Mouse (Mus musculus): ENCODE measurements at regions not wholly inside any gene's neighbourhood (a gene's known extent, or its start where the extent isn't known, plus 50 kb on each side); places are given as distances from the start of the nearest gene placed in this dataset.
"Not testable (repeated sequence)": the region's sequence is repeated elsewhere in the genome, so short reads cannot be mapped to it uniquely, and the experiment has no call there.

GRCm38 (mm10) chr3:21678265-21678664 is 398.2 kb upstream of the Tbl1xr1 start:
- no peak for DNase-seq (ENCODE audit: low read depth, low spot score)
- Histone ChIP-seq H3K27ac (ENCODE audit: insufficient read depth, low read depth, low read length, poor library complexity, severe bottlenecking) (no peak overlapping the region), H3K9me3 (ENCODE audit: control insufficient read depth, insufficient read depth, low read depth, low read length) (0 out of 2 replicates have a peak, but pooled peaks cover 3% of the 10 kb centered on the region), H3K9ac (ENCODE audit: insufficient read depth, low read depth, low read length, poor library complexity, severe bottlenecking) (no peak overlapping the region), H3K4me1 (ENCODE audit: control insufficient read depth in 2 of 2, insufficient read depth in 2 of 2, low read length in 2 of 2, poor library complexity in 1 of 2) (no peaks in the 10 kb centered on the region), H3K4me3 (ENCODE audit: insufficient read depth in 1 of 2, low read depth in 1 of 2, low read length in 2 of 2, poor library complexity in 1 of 2, severe bottlenecking in 1 of 2) (no peak overlapping the region), H3K36me3 (ENCODE audit: control insufficient read depth, insufficient read depth, low read length, poor library complexity, severe bottlenecking) (no peaks in the 10 kb centered on the region)
- in situ Hi-C loops (cut with MboI; ENCODE audit: low sequenced_read_pairs in 2 of 2, unreplicated experiment in 2 of 2), result no loop called here
- TF ChIP-seq ZNF384 (IDR thresholded peaks at IDR 0.05; ENCODE audit: low read depth, low read length), result no peak
- no peak for TF ChIP-seq CHD2 (IDR thresholded peaks at IDR 0.05; ENCODE audit: low read depth, low read length)
- TF ChIP-seq ZC3H11A (IDR thresholded peaks at IDR 0.05; ENCODE audit: borderline replicate concordance, low read depth, low read length), result no peak
- no peak for TF ChIP-seq MAFK (IDR thresholded peaks at IDR 0.05; ENCODE audit: insufficient read depth, low read depth, low read length)

- Histone ChIP-seq H3K4me1 (ENCODE audit: control insufficient read depth in 2 of 2, insufficient read depth in 2 of 2, low read length in 2 of 2, poor library complexity in 1 of 2) (no peaks in the 10 kb centered on the region), H3K9ac (ENCODE audit: insufficient read depth, low read depth, low read length, poor library complexity, severe bottlenecking) (no peak overlapping the region), H3K9me3 (ENCODE audit: control insufficient read depth, insufficient read depth, low read depth, low read length) (0 out of 2 replicates have a peak, but pooled peaks cover 3% of the 10 kb centered on the region), H3K4me3 (ENCODE audit: insufficient read depth in 1 of 2, low read depth in 1 of 2, low read length in 2 of 2, poor library complexity in 1 of 2, severe bottlenecking in 1 of 2) (no peak overlapping the region), H3K27ac (ENCODE audit: insufficient read depth, low read depth, low read length, poor library complexity, severe bottlenecking) (no peak overlapping the region), H3K36me3 (ENCODE audit: control insufficient read depth, insufficient read depth, low read length, poor library complexity, severe bottlenecking) (no peaks in the 10 kb centered on the region)
- no peak for TF ChIP-seq CHD2 (IDR thresholded peaks at IDR 0.05; ENCODE audit: low read depth, low read length)
- no peak for TF ChIP-seq HCFC1 (IDR thresholded peaks at IDR 0.05; ENCODE audit: borderline replicate concordance, insufficient read depth, low read length)
- no peak for TF ChIP-seq ZNF384 (IDR thresholded peaks at IDR 0.05; ENCODE audit: low read depth, low read length)
- no peak for TF ChIP-seq MAFK (IDR thresholded peaks at IDR 0.05; ENCODE audit: insufficient read depth, low read depth, low read length)
- no peak for TF ChIP-seq ZC3H11A (IDR thresholded peaks at IDR 0.05; ENCODE audit: borderline replicate concordance, low read depth, low read length)
- in situ Hi-C loops (cut with MboI; ENCODE audit: low sequenced_read_pairs in 2 of 2, unreplicated experiment in 2 of 2), result no loop called here
- DNase-seq (ENCODE audit: low read depth, low spot score), result no peak
Observed at GRCm38 (mm10) chr3:21678734-21679133, 397.7 kb upstream of the Tbl1xr1 start.

- H3K9me3 ChIP-seq (ENCODE audit: control insufficient read depth, insufficient read depth, low read depth, low read length); H3K27ac ChIP-seq (ENCODE audit: insufficient read depth, low read depth, low read length, poor library complexity, severe bottlenecking); DNase-seq (ENCODE audit: low read depth, low spot score); H3K9ac ChIP-seq (ENCODE audit: insufficient read depth, low read depth, low read length, poor library complexity, severe bottlenecking); H3K36me3 ChIP-seq (ENCODE audit: control insufficient read depth, insufficient read depth, low read length, poor library complexity, severe bottlenecking); H3K4me1 ChIP-seq (ENCODE audit: control insufficient read depth in 2 of 2, insufficient read depth in 2 of 2, low read length in 2 of 2, poor library complexity in 1 of 2); H3K4me3 ChIP-seq (ENCODE audit: insufficient read depth in 1 of 2, low read depth in 1 of 2, low read length in 2 of 2, poor library complexity in 1 of 2, severe bottlenecking in 1 of 2); in situ Hi-C loops (cut with MboI; ENCODE audit: low sequenced_read_pairs in 2 of 2, unreplicated experiment in 2 of 2): not testable (repeated sequence)
Observed at GRCm38 (mm10) chr3:21697980-21698672, 378.3 kb upstream of the Tbl1xr1 start.

- Histone ChIP-seq H3K4me1 (ENCODE audit: control insufficient read depth in 2 of 2, insufficient read depth in 2 of 2, low read length in 2 of 2, poor library complexity in 1 of 2) (no peaks in the 10 kb centered on the region), H3K4me3 (ENCODE audit: insufficient read depth in 1 of 2, low read depth in 1 of 2, low read length in 2 of 2, poor library complexity in 1 of 2, severe bottlenecking in 1 of 2) (no peak overlapping the region), H3K9ac (ENCODE audit: insufficient read depth, low read depth, low read length, poor library complexity, severe bottlenecking) (no peak overlapping the region), H3K9me3 (ENCODE audit: control insufficient read depth, insufficient read depth, low read depth, low read length) (no peaks in the 10 kb centered on the region), H3K36me3 (ENCODE audit: control insufficient read depth, insufficient read depth, low read length, poor library complexity, severe bottlenecking) (no peaks in the 10 kb centered on the region), H3K27ac (ENCODE audit: insufficient read depth, low read depth, low read length, poor library complexity, severe bottlenecking) (no peak overlapping the region)
- TF ChIP-seq HCFC1 (IDR thresholded peaks at IDR 0.05; ENCODE audit: borderline replicate concordance, insufficient read depth, low read length) (no peak), ZNF384 (IDR thresholded peaks at IDR 0.05; ENCODE audit: low read depth, low read length) (no peak), ZC3H11A (IDR thresholded peaks at IDR 0.05; ENCODE audit: borderline replicate concordance, low read depth, low read length) (no peak), CHD2 (IDR thresholded peaks at IDR 0.05; ENCODE audit: low read depth, low read length) (no peak), MAFK (IDR thresholded peaks at IDR 0.05; ENCODE audit: insufficient read depth, low read depth, low read length) (no peak)
- in situ Hi-C loops (cut with MboI; ENCODE audit: low sequenced_read_pairs in 2 of 2, unreplicated experiment in 2 of 2), result no loop called here
- DNase-seq (ENCODE audit: low read depth, low spot score), result no peak
Observed at GRCm38 (mm10) chr3:21699526-21699925, 376.9 kb upstream of the Tbl1xr1 start.

- TF ChIP-seq ZC3H11A (IDR thresholded peaks at IDR 0.05; ENCODE audit: borderline replicate concordance, low read depth, low read length) (no peak), MAFK (IDR thresholded peaks at IDR 0.05; ENCODE audit: insufficient read depth, low read depth, low read length) (no peak), HCFC1 (IDR thresholded peaks at IDR 0.05; ENCODE audit: borderline replicate concordance, insufficient read depth, low read length) (no peak), ZNF384 (IDR thresholded peaks at IDR 0.05; ENCODE audit: low read depth, low read length) (no peak), CHD2 (IDR thresholded peaks at IDR 0.05; ENCODE audit: low read depth, low read length) (no peak)
- Histone ChIP-seq H3K9me3 (ENCODE audit: control insufficient read depth, insufficient read depth, low read depth, low read length) (no peaks in the 10 kb centered on the region), H3K9ac (ENCODE audit: insufficient read depth, low read depth, low read length, poor library complexity, severe bottlenecking) (no peak overlapping the region), H3K4me3 (ENCODE audit: insufficient read depth in 1 of 2, low read depth in 1 of 2, low read length in 2 of 2, poor library complexity in 1 of 2, severe bottlenecking in 1 of 2) (no peak overlapping the region), H3K36me3 (ENCODE audit: control insufficient read depth, insufficient read depth, low read length, poor library complexity, severe bottlenecking) (no peaks in the 10 kb centered on the region), H3K4me1 (ENCODE audit: control insufficient read depth in 2 of 2, insufficient read depth in 2 of 2, low read length in 2 of 2, poor library complexity in 1 of 2) (no peaks in the 10 kb centered on the region), H3K27ac (ENCODE audit: insufficient read depth, low read depth, low read length, poor library complexity, severe bottlenecking) (no peak overlapping the region)
- in situ Hi-C loops (cut with MboI; ENCODE audit: low sequenced_read_pairs in 2 of 2, unreplicated experiment in 2 of 2), result no loop called here
- DNase-seq (ENCODE audit: low read depth, low spot score), result no peak
Observed at GRCm38 (mm10) chr3:21700326-21700725, 376.1 kb upstream of the Tbl1xr1 start.

Measured in ES-E14 (cell line).